ENCODE assay signal across 20 mouse cellular contexts in genomic region chr11:61366517-61367273, GRCm38 (mm10). TPM values are rescaled to one million over a fixed set of nuclear protein-coding genes. Genes with fewer than 3 reads are reported as not detected.
DNase-seq lines count a peak whose midpoint lies in the region; ATAC-seq and TF ChIP-seq lines count a peak whose summit lies in the region.
"Had no signal": no experiment of that assay in that cellular context is flagged by ENCODE, and none has a peak within 500 bp of the region (broad histone marks: within the 10 kb centered on the region; RNA-seq: fewer than 3 reads in every experiment).

No protein-coding gene starts in this region.

- intact Hi-C loops in gastrocnemius, adult 2 months (cut with DNase I) = no loop called here
- intact Hi-C loops in heart, adult 2 months (cut with DNase I) = no loop called here

- H3K36me3 ChIP-seq in liver, embryonic 12.5 days = no peaks in the 10 kb centered on the region
- H3K36me3 ChIP-seq in liver, embryonic 11.5 days (ENCODE audit: control insufficient read depth, insufficient read depth, low read length) = no peaks in the 10 kb centered on the region
- H3K36me3 ChIP-seq in heart, adult 2 months (ENCODE audit: control insufficient read depth, insufficient read depth, low read length) = no peaks in the 10 kb centered on the region
- H3K36me3 ChIP-seq in heart, embryonic 16.5 days (ENCODE audit: control insufficient read depth, insufficient read depth) = no peaks in the 10 kb centered on the region
- H3K36me3 ChIP-seq: embryonic facial prominence, embryonic 15.5 days; forebrain, embryonic 12.5 days; hindbrain, embryonic 10.5 days; midbrain, embryonic 13.5 days; stomach, embryonic 15.5 days had no signal

- H3K27ac ChIP-seq in gastrocnemius, adult 2 months = peak overlapping the region; percentile 86
- peak overlapping the region; percentile 17; the same call in 1 of the 2 replicates for H3K27ac ChIP-seq in liver, embryonic 12.5 days
- H3K27ac ChIP-seq in liver, embryonic 11.5 days (ENCODE audit: low read depth, low read length) = no peak overlapping the region; the same call in 1 of the 2 replicates
- H3K27ac ChIP-seq in heart, adult 2 months = peak overlapping the region; percentile 85
- H3K27ac ChIP-seq in heart, embryonic 16.5 days (ENCODE audit: low read length) = peak overlapping the region; percentile 93
- H3K27ac ChIP-seq: embryonic facial prominence, embryonic 15.5 days; forebrain, embryonic 12.5 days; hindbrain, embryonic 10.5 days; layer of hippocampus, adult 2 months; midbrain, embryonic 13.5 days; stomach, embryonic 15.5 days had no signal

- no peak for ATAC-seq in liver, embryonic 12.5 days
- ATAC-seq in liver, embryonic 11.5 days (replicated peaks; ENCODE audit: low FRiP score) = no peak
- ATAC-seq in heart, embryonic 16.5 days (replicated peaks; ENCODE audit: extremely low read depth, insufficient read depth, low FRiP score) = peak; percentile 93
- ATAC-seq: midbrain, embryonic 13.5 days had no signal

- peak; percentile 30; the same call in 1 of the 2 replicates for TF ChIP-seq POLR2A in heart, adult 2 months (IDR thresholded peaks at IDR 0.05; ENCODE audit: insufficient read depth, low read depth, low read length)

- no peaks in the 10 kb centered on the region for H3K79me2 ChIP-seq in heart, adult 2 months (replicated peaks; ENCODE audit: control insufficient read depth, insufficient read depth, low read length)

- no peaks in the 10 kb centered on the region for H3K9me3 ChIP-seq in liver, embryonic 12.5 days (replicated peaks)
- H3K9me3 ChIP-seq in liver, embryonic 11.5 days (ENCODE audit: control insufficient read depth, low read length) = no peaks in the 10 kb centered on the region
- H3K9me3 ChIP-seq in heart, embryonic 16.5 days (replicated peaks; ENCODE audit: control insufficient read depth, low read length) = no peaks in the 10 kb centered on the region
- H3K9me3 ChIP-seq: embryonic facial prominence, embryonic 15.5 days; forebrain, embryonic 12.5 days; hindbrain, embryonic 10.5 days; midbrain, embryonic 13.5 days; stomach, embryonic 15.5 days had no signal

- no peak for TF ChIP-seq CTCF in gastrocnemius, adult 2 months (IDR thresholded peaks at IDR 0.05)
- no peak for TF ChIP-seq CTCF in heart, adult 2 months (IDR thresholded peaks at IDR 0.05)

- TF ChIP-seq EP300 in heart, adult 2 months (IDR thresholded peaks at IDR 0.05; ENCODE audit: insufficient read depth, low read depth, low read length) = peak; percentile 36; the same call in 1 of the 2 replicates

- H3K27me3 ChIP-seq in liver, embryonic 12.5 days (replicated peaks) = peaks cover 23% of the 10 kb centered on the region
- no peaks in the 10 kb centered on the region for H3K27me3 ChIP-seq in liver, embryonic 11.5 days (replicated peaks; ENCODE audit: control insufficient read depth, insufficient read depth, low read length)
- no peaks in the 10 kb centered on the region for H3K27me3 ChIP-seq in heart, adult 2 months (ENCODE audit: control insufficient read depth, insufficient read depth, low read length)
- 0 out of 2 replicates have a peak, but pooled peaks cover 1% of the 10 kb centered on the region for H3K27me3 ChIP-seq in heart, embryonic 16.5 days (ENCODE audit: control insufficient read depth, insufficient read depth, low read length)
- H3K27me3 ChIP-seq: embryonic facial prominence, embryonic 15.5 days; midbrain, embryonic 13.5 days; stomach, embryonic 15.5 days had no signal

- H3K4me2 ChIP-seq in liver, embryonic 12.5 days = no peak overlapping the region
- H3K4me2 ChIP-seq in liver, embryonic 11.5 days = no peak overlapping the region
- peak overlapping the region; percentile 56 for H3K4me2 ChIP-seq in heart, embryonic 16.5 days (ENCODE audit: low read depth, low read length)
- H3K4me2 ChIP-seq: embryonic facial prominence, embryonic 15.5 days; forebrain, embryonic 12.5 days; midbrain, embryonic 13.5 days; stomach, embryonic 15.5 days had no signal

- H3K4me1 ChIP-seq in liver, embryonic 12.5 days = 0 out of 2 replicates have a peak, but pooled peaks cover 5% of the 10 kb centered on the region
- no peaks in the 10 kb centered on the region; the same call in 1 of the 2 replicates for H3K4me1 ChIP-seq in liver, embryonic 11.5 days (replicated peaks; ENCODE audit: control insufficient read depth, insufficient read depth, low read length)
- 0 out of 2 replicates have a peak, but pooled peaks cover 3% of the 10 kb centered on the region for H3K4me1 ChIP-seq in heart, adult 2 months (ENCODE audit: control insufficient read depth, insufficient read depth, low read length)
- H3K4me1 ChIP-seq in heart, embryonic 16.5 days (ENCODE audit: control insufficient read depth, insufficient read depth, low read length) = peaks cover 30% of the 10 kb centered on the region
- H3K4me1 ChIP-seq: embryonic facial prominence, embryonic 15.5 days; forebrain, embryonic 12.5 days; midbrain, embryonic 13.5 days; stomach, embryonic 15.5 days had no signal

- 56% methylated on average over 9 of the region's 9 CpGs for WGBS in liver, embryonic 12.5 days (ENCODE audit: insufficient replicate concordance)
- 59% methylated on average over 9 of the region's 9 CpGs for WGBS in liver, embryonic 11.5 days
- WGBS in heart, adult 2 months = 20% methylated on average over 9 of the region's 9 CpGs
- 27% methylated on average over 9 of the region's 9 CpGs for WGBS in heart, embryonic 16.5 days

- peak; percentile 27 for DNase-seq in gastrocnemius, adult 2 months
- DNase-seq in gastrocnemius, postnatal 10 days = no peak
- no peak for DNase-seq in liver, embryonic 11.5 days (ENCODE audit: low spot score)
- peak; percentile 33 to 46 for DNase-seq in heart, adult 2 months
- no peak for DNase-seq in urinary bladder, postnatal 14 days (ENCODE audit: low spot score)
- DNase-seq in embryo, embryonic 10.5 days (ENCODE audit: low spot score) = no peak
- DNase-seq: adrenal gland, postnatal 10 days; cerebellum, adult 2 months; thymus, postnatal 4 days had no signal

- peak overlapping the region; percentile 56 for H3K4me3 ChIP-seq in gastrocnemius, adult 2 months
- H3K4me3 ChIP-seq in liver, embryonic 12.5 days = no peak overlapping the region
- H3K4me3 ChIP-seq in liver, embryonic 11.5 days (ENCODE audit: low read depth, low read length) = no peak overlapping the region
- H3K4me3 ChIP-seq in heart, adult 2 months = no peak overlapping the region
- peak overlapping the region; percentile 16 for H3K4me3 ChIP-seq in heart, embryonic 16.5 days (ENCODE audit: low read length)
- H3K4me3 ChIP-seq: embryonic facial prominence, embryonic 15.5 days; forebrain, embryonic 12.5 days; hindbrain, embryonic 10.5 days; layer of hippocampus, adult 2 months; midbrain, embryonic 13.5 days; myocyte; stomach, embryonic 15.5 days had no signal

- no peak overlapping the region for H3K9ac ChIP-seq in liver, embryonic 12.5 days
- H3K9ac ChIP-seq in liver, embryonic 11.5 days (ENCODE audit: low read depth, low read length) = no peak overlapping the region
- peak overlapping the region; percentile 51 for H3K9ac ChIP-seq in heart, adult 2 months (ENCODE audit: low read depth, low read length)
- peak overlapping the region; percentile 51; the same call in 1 of the 2 replicates for H3K9ac ChIP-seq in heart, embryonic 16.5 days (ENCODE audit: low read length)
- H3K9ac ChIP-seq: embryonic facial prominence, embryonic 15.5 days; forebrain, embryonic 12.5 days; midbrain, embryonic 13.5 days; stomach, embryonic 15.5 days had no signal

RNA-seq across cellular contexts. Expression of gene Slc47a1, which starts 11.4 kb away (rescaled TPM):
- 10 to 100 TPM; 13.4 to 24.4 TPM for total RNA-seq in gastrocnemius, adult 2 months (2021)
- 1 to 10 TPM; 4.2 to 5.0 TPM for total RNA-seq in gastrocnemius, postnatal 10 days (2021)
- polyA plus RNA-seq in liver, embryonic 12.5 days (2016; fragmentation: Nextera tagmentation; extraction: Ambion mirVana) = 2.5 TPM in 2 replicates
- polyA plus RNA-seq in liver, embryonic 11.5 days (2014; fragmentation: Nextera tagmentation; extraction: Ambion mirVana) = 1.4 TPM in 2 replicates
- 10 to 100 TPM; 27.7 to 32.0 TPM for total RNA-seq in heart, adult 2 months (2021)
- 51.1 and 92.7 TPM in 2 replicates for polyA plus RNA-seq in heart, adult 2 months (2012; rRNA removed)
- 25.0 and 26.8 TPM in 2 replicates for polyA plus RNA-seq in heart, embryonic 16.5 days (2015; fragmentation: Nextera tagmentation; extraction: Ambion mirVana)
- total RNA-seq: neutrophil, adult 5-6 weeks had no signal
- polyA plus RNA-seq: forebrain, embryonic 12.5 days; midbrain, embryonic 13.5 days had no signal

RNA-seq across cellular contexts. Expression of gene Slc47a2, which starts 24.0 kb away (rescaled TPM):
- not detected for total RNA-seq in gastrocnemius, adult 2 months (2021)
- not detected for total RNA-seq in gastrocnemius, postnatal 10 days (2021)
- polyA plus RNA-seq in liver, embryonic 12.5 days (2016; fragmentation: Nextera tagmentation; extraction: Ambion mirVana) = 0.12 TPM in 1 of 2 replicates, not detected in the other
- polyA plus RNA-seq in liver, embryonic 11.5 days (2014; fragmentation: Nextera tagmentation; extraction: Ambion mirVana) = 0.07 TPM in 1 of 2 replicates, not detected in the other
- not detected for total RNA-seq in heart, adult 2 months (2021)
- polyA plus RNA-seq in heart, adult 2 months (2012; rRNA removed) = 0.04 and 0.12 TPM in 2 replicates
- 0.07 and 0.24 TPM in 2 replicates for polyA plus RNA-seq in heart, embryonic 16.5 days (2015; fragmentation: Nextera tagmentation; extraction: Ambion mirVana)
- total RNA-seq: adrenal gland, postnatal 10 days; layer of hippocampus, adult 2 months; neutrophil, adult 5-6 weeks had no signal
- polyA plus RNA-seq: forebrain, embryonic 12.5 days; hindbrain, embryonic 10.5 days; limb, embryonic 11.5 days; midbrain, embryonic 13.5 days; stomach, embryonic 15.5 days had no signal

Comparison
In these comparisons a context has a peak if more than half of its experiments do, and no peak if none do; other contexts are left out.
1. DNase-seq: peak in gastrocnemius, adult 2 months (single experiment) and heart, adult 2 months (2 of 2); none in gastrocnemius, postnatal 10 days (single experiment), liver, embryonic 11.5 days (single experiment), urinary bladder, postnatal 14 days (single experiment) and embryo, embryonic 10.5 days (single experiment).
2. H3K4me3 ChIP-seq: peak in gastrocnemius, adult 2 months (single experiment) and heart, embryonic 16.5 days (single experiment); none in liver, embryonic 12.5 days (single experiment), liver, embryonic 11.5 days (single experiment) and heart, adult 2 months (single experiment).
3. H3K9ac ChIP-seq: peak in heart, adult 2 months (single experiment) and heart, embryonic 16.5 days (single experiment); none in liver, embryonic 12.5 days (single experiment) and liver, embryonic 11.5 days (single experiment).